Mouse (Mus musculus): ENCODE measurements around the gene Rwdd2b. TPM values are rescaled to one million over a fixed set of nuclear protein-coding genes. Genes with fewer than 3 reads are reported as not detected.
A peak's percentile ranks its signal among the peaks of the same experiment; 100 is the strongest.

The Rwdd2b gene
- polyA plus RNA-seq (2015; fragmentation: Nextera tagmentation; extraction: Ambion mirVana) = 19.8 and 23.1 TPM in 2 replicates

GRCm38 (mm10) chr16:87440184-87440686, at the start of gene Rwdd2b:
Rwdd2b (minus strand) TSS chr16:87440573.
- peak; percentile 95 for DNase-seq (ENCODE audit: low spot score)

- DNase-seq (ENCODE audit: low spot score) = no peak
Observed at GRCm38 (mm10) chr16:87488605-87489004, 48.2 kb upstream of the Rwdd2b start.

GRCm38 (mm10) chr16:87486739-87487138, 46.4 kb upstream of the Rwdd2b start:
- DNase-seq (ENCODE audit: low spot score) = no peak

GRCm38 (mm10) chr16:87484367-87484766, 44.0 kb upstream of the Rwdd2b start:
- DNase-seq (ENCODE audit: low spot score) = no peak

GRCm38 (mm10) chr16:87470579-87470978, 30.2 kb upstream of the Rwdd2b start:
- DNase-seq (ENCODE audit: low spot score) = no peak

- no peak for DNase-seq (ENCODE audit: low spot score)
Observed at GRCm38 (mm10) chr16:87458752-87459151, 18.4 kb upstream of the Rwdd2b start.

- no peak for DNase-seq (ENCODE audit: low spot score)
Observed at GRCm38 (mm10) chr16:87455180-87455611, 14.8 kb upstream of the Rwdd2b start.

- peak; percentile 93 for DNase-seq (ENCODE audit: low spot score)
Observed at GRCm38 (mm10) chr16:87454419-87455179, 14.2 kb upstream of the Rwdd2b start, which contains the start of gene Usp16. Usp16 (plus strand) TSS chr16:87454703.

- DNase-seq (ENCODE audit: low spot score) = no peak
Observed at GRCm38 (mm10) chr16:87453226-87453625, 12.9 kb upstream of the Rwdd2b start.

- no peak for DNase-seq (ENCODE audit: low spot score)
Observed at GRCm38 (mm10) chr16:87445528-87445927, 5.2 kb upstream of the Rwdd2b start.

- no peak for DNase-seq (ENCODE audit: low spot score)
Observed at GRCm38 (mm10) chr16:87445110-87445509, 4.7 kb upstream of the Rwdd2b start.

GRCm38 (mm10) chr16:87444071-87444470, 3.7 kb upstream of the Rwdd2b start:
- no peak for DNase-seq (ENCODE audit: low spot score)

- DNase-seq (ENCODE audit: low spot score) = no peak
Observed at GRCm38 (mm10) chr16:87443245-87443644, 2.9 kb upstream of the Rwdd2b start.

- no peak for DNase-seq (ENCODE audit: low spot score)
Observed at GRCm38 (mm10) chr16:87442291-87442690, 1.9 kb upstream of the Rwdd2b start.

- peak; percentile 36 for DNase-seq (ENCODE audit: low spot score)
Observed at GRCm38 (mm10) chr16:87441089-87441488, 716 bp upstream of the Rwdd2b start.

GRCm38 (mm10) chr16:87438697-87439096, 1.7 kb downstream of the Rwdd2b start:
- no peak for DNase-seq (ENCODE audit: low spot score)

GRCm38 (mm10) chr16:87437096-87437495, 3.3 kb downstream of the Rwdd2b start:
- DNase-seq (ENCODE audit: low spot score) = no peak

GRCm38 (mm10) chr16:87435411-87436205, 4.8 kb downstream of the Rwdd2b start:
- no peak for DNase-seq (ENCODE audit: low spot score)

GRCm38 (mm10) chr16:87434946-87435345, 5.4 kb downstream of the Rwdd2b start:
- no peak for DNase-seq (ENCODE audit: low spot score)

- DNase-seq (ENCODE audit: low spot score) = no peak
Observed at GRCm38 (mm10) chr16:87434266-87434665, 6.1 kb downstream of the Rwdd2b start.

GRCm38 (mm10) chr16:87432033-87432814, 8.1 kb downstream of the Rwdd2b start, which contains the start of gene Ltn1:
Ltn1 (minus strand) TSS chr16:87432612.
- peak; percentile 98 for DNase-seq (ENCODE audit: low spot score)
